Mouse (Mus musculus) telencephalon, adult 2 months (tissue): ENCODE data around the gene Zfp534.
"Not testable (repeated sequence)": the region's sequence is repeated elsewhere in the genome, so short reads cannot be mapped to it uniquely, and the experiment has no call there.

ENCODE experiments used
- DNase-seq: peaks from one replicate; pipeline ENCODE4 v3.0.0-alpha.2; 2011; ENCODE audit warnings: low read depth, low spot score

The Zfp534 gene

DNA sequence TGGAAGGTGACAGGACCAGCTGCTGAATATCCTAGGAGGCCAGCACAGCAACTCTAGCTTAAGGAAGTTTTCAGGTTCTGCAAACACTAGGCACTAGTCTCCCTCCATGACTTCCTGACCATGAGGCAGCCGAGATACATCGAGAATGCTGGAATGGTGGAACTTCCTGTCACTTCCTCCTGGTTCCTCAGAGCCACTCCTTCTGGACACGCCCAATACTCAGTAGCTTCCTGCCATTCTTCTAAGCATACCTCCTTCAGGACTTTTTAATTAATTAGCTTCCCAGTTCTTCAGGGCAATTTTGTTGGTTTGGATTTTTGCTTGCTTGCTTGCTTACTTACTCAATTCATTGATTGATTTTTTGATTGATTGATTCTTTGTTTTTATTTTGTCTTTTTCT is at the start of gene Zfp534:
TSS of gene Zfp534 (minus strand) at position 101 of the 400 bp plus-strand sequence.
- DNase-seq, result not testable (repeated sequence)

- not testable (repeated sequence) for DNase-seq
Measured at GRCm38 (mm10) chr4:147746255-147746654, 43.9 kb upstream of the Zfp534 start.

GRCm38 (mm10) chr4:147738636-147739369 is 36.5 kb upstream of the Zfp534 start:
- not testable (repeated sequence) for DNase-seq

DNA sequence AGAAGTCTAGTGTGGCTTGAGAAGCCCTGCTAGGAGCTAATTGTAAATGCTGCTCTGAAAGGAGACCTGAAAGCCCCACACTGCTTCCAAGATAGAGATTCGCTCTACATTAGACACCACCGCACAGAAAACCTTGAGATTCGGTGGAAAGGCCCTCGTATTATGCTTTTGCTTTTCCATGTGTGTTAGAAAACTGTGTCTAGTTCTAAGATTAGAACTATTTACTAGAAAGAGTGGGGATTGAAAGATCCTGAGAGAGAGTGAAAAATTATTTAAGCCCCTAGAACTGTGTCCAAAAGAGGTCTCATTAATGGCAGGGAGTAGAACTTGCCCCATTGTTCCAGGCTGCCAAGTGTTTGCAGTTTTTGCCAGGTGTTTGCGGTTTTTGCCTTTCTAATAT is 47.1 kb downstream of the Zfp534 start:
- DNase-seq, result not testable (repeated sequence)

GRCm38 (mm10) chr4:147647407-147647806 is 54.9 kb downstream of the Zfp534 start:
- not testable (repeated sequence) for DNase-seq

DNA sequence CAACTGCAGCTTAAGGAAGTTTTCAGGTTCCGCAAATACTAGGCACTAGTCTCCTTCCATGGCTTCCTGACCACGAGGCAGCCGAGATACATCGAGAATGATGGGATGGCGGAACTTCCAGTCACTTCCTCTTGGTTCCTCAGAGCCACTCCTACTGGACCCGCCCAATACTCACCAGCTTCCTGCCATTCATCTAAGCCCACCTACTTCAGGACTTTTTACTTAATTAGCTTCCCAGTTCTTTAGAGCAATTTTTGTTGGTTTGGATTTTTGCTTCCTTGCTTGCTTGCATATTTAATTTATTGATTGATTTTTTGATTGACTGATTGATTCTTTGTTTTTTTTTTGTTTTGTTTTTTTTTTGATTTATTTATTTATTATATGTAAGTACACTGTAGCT is 59.9 kb downstream of the Zfp534 start, which contains the start of gene Zfp979:
TSS of gene Zfp979 (minus strand) at position 101 of the 400 bp plus-strand sequence.
- not testable (repeated sequence) for DNase-seq

- not testable (repeated sequence) for DNase-seq
Measured at GRCm38 (mm10) chr4:147641932-147642331, 60.4 kb downstream of the Zfp534 start.

DNA sequence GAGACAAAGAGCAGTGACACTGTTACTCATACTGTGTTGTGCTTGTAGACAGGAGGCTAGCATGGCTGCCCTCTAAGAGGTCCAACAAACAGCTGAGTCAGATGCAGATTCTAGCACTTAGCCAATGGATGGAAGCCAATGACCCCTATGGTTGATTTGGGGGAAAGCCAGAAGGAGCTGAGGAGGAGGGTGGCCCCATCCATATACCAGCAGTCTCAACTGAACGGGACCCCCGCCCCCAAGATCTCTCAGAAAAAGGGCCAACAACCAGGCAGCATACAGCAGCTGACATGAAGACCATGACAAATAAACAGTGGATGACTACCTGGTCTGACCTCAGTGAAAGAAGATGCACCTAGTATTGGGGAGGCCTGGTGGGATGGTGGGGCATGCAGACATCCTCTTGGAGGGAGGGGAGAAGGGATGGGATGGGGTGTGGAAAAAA is 68.5 kb downstream of the Zfp534 start:
- DNase-seq, result not testable (repeated sequence)
